Mouse (Mus musculus) hindbrain, embryonic 11.5 days (tissue): ENCODE data around the gene Cyp2j7. TPM values are rescaled to one million over a fixed set of nuclear protein-coding genes. Genes with fewer than 3 reads are reported as not detected.
A peak's percentile ranks its signal among the peaks of the same experiment; 100 is the strongest.
"Not testable (repeated sequence)": the region's sequence is repeated elsewhere in the genome, so short reads cannot be mapped to it uniquely, and the experiment has no call there.

ENCODE experiments used
- ATAC-seq: fragments of 200-750 bp; cut with Nextera tagmentation; 2 replicates; pipeline ENCODE4 v1.8.0; 2017; ENCODE audit warnings: mild to moderate bottlenecking, moderate TSS enrichment, moderate library complexity; ENCODE audit not compliant: low FRiP score
- DNase-seq: peaks from one replicate; pipeline ENCODE4 v3.0.0-alpha.2; 2015; ENCODE audit warnings: low spot score
- H3K27ac ChIP-seq: fragments of 300-500 bp; sonication (generic); 2 replicates; pipeline ENCODE4 v1.5.1; 2014; ENCODE audit warnings: mild to moderate bottlenecking, low read depth, low read length
- H3K27me3 ChIP-seq: fragments of 300-500 bp; sonication (generic); 2 replicates; pipeline ENCODE4 v1.6.1; 2014; ENCODE audit warnings: mild to moderate bottlenecking, low read length, moderate library complexity, mixed read lengths; ENCODE audit not compliant: control insufficient read depth, insufficient read depth
- H3K36me3 ChIP-seq: fragments of 300-500 bp; sonication (generic); 2 replicates; pipeline ENCODE4 v1.6.1; 2014; ENCODE audit warnings: mild to moderate bottlenecking, low read length, moderate library complexity, mixed read lengths; ENCODE audit not compliant: control insufficient read depth, insufficient read depth
- H3K4me1 ChIP-seq: fragments of 300-500 bp; sonication (generic); replicated peaks from 2 replicates; pipeline ENCODE4 v1.6.1; 2014; ENCODE audit warnings: low read length, mixed read lengths; ENCODE audit not compliant: control insufficient read depth, insufficient read depth
- H3K4me2 ChIP-seq: fragments of 300-500 bp; sonication (generic); replicated peaks from 2 replicates; pipeline ENCODE4 v1.6.1; 2014; ENCODE audit warnings: mild to moderate bottlenecking, low read depth, low read length
- H3K4me3 ChIP-seq: fragments of 300-500 bp; sonication (generic); 2 replicates; pipeline ENCODE4 v1.5.1; 2014; ENCODE audit warnings: low read depth, low read length
- H3K9ac ChIP-seq: fragments of 300-500 bp; sonication (generic); 2 replicates; pipeline ENCODE4 v1.6.1; 2014; ENCODE audit warnings: low read depth, low read length
- H3K9me3 ChIP-seq: fragments of 300-500 bp; sonication (generic); 2 replicates; pipeline ENCODE4 v1.6.1; 2016; ENCODE audit warnings: low read length; ENCODE audit not compliant: control insufficient read depth
- WGBS: fragments of 180-500 bp; shearing (Covaris S2); extraction: QIAGEN DNeasy Blood & Tissue Kit; methylation state at CpG from one replicate; pipeline ENCODE4 v1.1.7; 2014; 5-methylcytosine and 5-hydroxymethylcytosine counted together
- polyA plus RNA-seq: library from polyadenylated mRNA; unstranded; fragments of >200 nt; fragmentation: Nextera tagmentation; extraction: Ambion mirVana; gene quantifications from 2 replicates; pipeline ENCODE4 v1.2.1, GENCODE M21; 2014

Gene Cyp2j7
- polyA plus RNA-seq, result not detected in 2 replicates

- Histone ChIP-seq H3K9ac (no peak within 1 kb of the TSS), H3K27me3 (no peaks in the 10 kb centered on the region), H3K9me3 (no peaks in the 10 kb centered on the region), H3K4me1 (no peaks in the 10 kb centered on the region), H3K4me2 (no peak within 1 kb of the TSS), H3K4me3 (no peak within 1 kb of the TSS), H3K36me3 (no peaks in the 10 kb centered on the region), H3K27ac (no peak within 1 kb of the TSS)
- WGBS, result 74% methylated on average over 3 of the region's 3 CpGs
- ATAC-seq (no peak), DNase-seq (no peak)
Measured at GRCm38 (mm10) chr4:96236559-96236958, at the start of gene Cyp2j7. Cyp2j7 (minus strand) TSS chr4:96236659.

DNA sequence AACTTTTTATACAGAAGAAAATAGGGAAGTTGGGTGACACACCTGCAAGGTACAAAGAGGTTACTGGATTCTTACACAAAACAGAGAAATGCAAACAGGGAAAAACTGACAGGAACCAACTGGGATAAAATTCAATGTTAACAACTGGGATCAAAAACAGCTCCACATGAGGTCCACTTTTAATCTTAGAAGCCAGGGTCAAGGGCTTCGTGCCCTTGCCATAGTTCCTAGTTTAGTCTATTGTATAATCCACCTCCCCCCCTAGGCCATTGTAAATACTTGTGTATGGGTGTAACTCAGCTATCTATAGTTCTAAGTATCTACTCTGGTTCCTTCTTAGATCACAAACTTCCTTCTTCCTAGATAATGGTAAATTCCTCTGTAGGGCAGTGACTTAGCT, 40.4 kb upstream of the Cyp2j7 start:
- ATAC-seq, H3K27ac ChIP-seq, H3K27me3 ChIP-seq, H3K4me3 ChIP-seq, H3K36me3 ChIP-seq, H3K4me1 ChIP-seq, H3K9ac ChIP-seq, H3K4me2 ChIP-seq, DNase-seq, H3K9me3 ChIP-seq: not testable (repeated sequence)
- 56% methylated on average over 1 of the region's 1 CpGs for whole genome bisulfite sequencing

GRCm38 (mm10) chr4:96273907-96274306, 37.4 kb upstream of the Cyp2j7 start:
- ATAC-seq (peak; percentile 66; the same call in 1 of the 2 replicates), DNase-seq (peak; percentile 38)
- Histone ChIP-seq H3K27ac (no peak overlapping the region), H3K27me3 (no peaks in the 10 kb centered on the region), H3K4me2 (no peak overlapping the region), H3K9me3 (no peaks in the 10 kb centered on the region), H3K9ac (no peak overlapping the region), H3K36me3 (no peaks in the 10 kb centered on the region), H3K4me3 (no peak overlapping the region), H3K4me1 (no peaks in the 10 kb centered on the region)

DNA sequence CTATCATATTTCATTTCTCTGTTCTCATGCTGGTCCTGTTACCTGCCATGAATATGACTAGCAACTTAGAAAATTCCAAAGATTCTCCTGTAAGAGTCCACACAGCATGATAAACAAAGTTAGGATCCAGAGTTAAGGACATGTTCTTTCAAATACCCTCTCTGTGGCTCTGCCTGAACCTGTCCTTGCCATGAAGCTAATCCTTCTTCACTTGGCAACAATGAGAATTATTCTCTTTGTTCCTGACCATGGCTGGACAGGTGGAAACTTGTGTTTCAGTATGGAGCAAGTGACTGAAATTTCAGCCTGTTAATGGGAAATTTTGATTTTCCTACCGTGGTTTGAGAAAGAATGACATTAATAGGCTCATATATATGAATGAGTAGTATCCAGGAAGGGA, 39.8 kb downstream of the Cyp2j7 start:
- no peaks in the 10 kb centered on the region for H3K36me3 ChIP-seq
- no peaks in the 10 kb centered on the region for H3K27me3 ChIP-seq
- no peak overlapping the region for H3K9ac ChIP-seq
- no peak for DNase-seq
- ATAC-seq, result no peak
- no peaks in the 10 kb centered on the region for H3K4me1 ChIP-seq
- no peak overlapping the region for H3K4me2 ChIP-seq
- no peaks in the 10 kb centered on the region for H3K9me3 ChIP-seq
- H3K27ac ChIP-seq, result no peak overlapping the region
- no peak overlapping the region for H3K4me3 ChIP-seq
- 83% methylated on average over 1 of the region's 1 CpGs for WGBS

GRCm38 (mm10) chr4:96189321-96189720, 47.1 kb downstream of the Cyp2j7 start:
- H3K4me1 ChIP-seq, ATAC-seq, DNase-seq, H3K27me3 ChIP-seq, H3K27ac ChIP-seq, H3K4me2 ChIP-seq, H3K36me3 ChIP-seq, H3K9me3 ChIP-seq, H3K4me3 ChIP-seq, H3K9ac ChIP-seq: not testable (repeated sequence)
- WGBS, result 90% methylated on average over 5 of the region's 5 CpGs

GRCm38 (mm10) chr4:96188671-96189070, 47.8 kb downstream of the Cyp2j7 start:
- not testable (repeated sequence) for H3K27me3 ChIP-seq, H3K36me3 ChIP-seq, H3K9me3 ChIP-seq, H3K9ac ChIP-seq, H3K4me2 ChIP-seq, ATAC-seq, DNase-seq, H3K4me3 ChIP-seq, H3K4me1 ChIP-seq, H3K27ac ChIP-seq
- WGBS, result 90% methylated on average over 2 of the region's 2 CpGs

GRCm38 (mm10) chr4:96188146-96188545, 48.3 kb downstream of the Cyp2j7 start:
- not testable (repeated sequence) for H3K9ac ChIP-seq, H3K27ac ChIP-seq, H3K36me3 ChIP-seq, H3K9me3 ChIP-seq, H3K4me1 ChIP-seq, H3K4me3 ChIP-seq, DNase-seq, H3K27me3 ChIP-seq, H3K4me2 ChIP-seq, ATAC-seq
- WGBS, result 94% methylated on average over 2 of the region's 2 CpGs

GRCm38 (mm10) chr4:96184716-96185115, 51.7 kb downstream of the Cyp2j7 start:
- not testable (repeated sequence) for H3K4me1 ChIP-seq, H3K27me3 ChIP-seq, H3K36me3 ChIP-seq, DNase-seq, H3K27ac ChIP-seq, H3K9ac ChIP-seq, H3K4me3 ChIP-seq, ATAC-seq, H3K9me3 ChIP-seq, H3K4me2 ChIP-seq
- WGBS, result 78% methylated on average over 2 of the region's 2 CpGs

DNA sequence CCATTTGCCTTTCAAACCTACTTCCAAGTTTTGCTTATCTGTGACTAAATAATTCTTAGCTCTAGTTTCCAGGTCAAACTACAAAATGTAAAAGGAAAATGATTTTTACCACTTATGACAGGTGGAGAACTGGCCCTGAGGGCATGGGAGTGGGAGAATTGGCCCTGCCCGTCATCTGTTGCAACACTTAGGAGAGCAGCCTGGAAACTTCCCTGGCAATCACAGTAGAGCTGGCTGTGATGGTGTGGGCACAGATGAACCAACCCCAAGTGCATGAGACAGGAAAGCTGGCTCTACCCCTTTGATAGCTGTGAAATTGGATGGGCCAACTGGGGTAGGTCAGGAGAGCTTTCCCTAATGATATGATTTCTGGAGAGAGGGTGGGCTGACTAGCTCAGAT, 73.6 kb downstream of the Cyp2j7 start:
- no peak overlapping the region for H3K9ac ChIP-seq
- ATAC-seq (no peak), DNase-seq (no peak)
- WGBS, result 90% methylated on average over 1 of the region's 1 CpGs
- no peak overlapping the region for H3K27ac ChIP-seq
- no peak overlapping the region for H3K4me2 ChIP-seq
- no peaks in the 10 kb centered on the region for H3K27me3 ChIP-seq
- H3K9me3 ChIP-seq, result no peaks in the 10 kb centered on the region
- H3K36me3 ChIP-seq, result no peaks in the 10 kb centered on the region
- H3K4me3 ChIP-seq, result no peak overlapping the region
- H3K4me1 ChIP-seq, result no peaks in the 10 kb centered on the region
